Mouse (Mus musculus) spleen, adult 12 weeks (tissue): ENCODE results near the gene Dnm2.
A peak's percentile ranks its signal among the peaks of the same experiment; 100 is the strongest.

Experiments used
- DNase-seq: peaks from one replicate; pipeline ENCODE4 v3.0.0; 2022; ENCODE audit warnings: low spot score

The Dnm2 gene

DNA sequence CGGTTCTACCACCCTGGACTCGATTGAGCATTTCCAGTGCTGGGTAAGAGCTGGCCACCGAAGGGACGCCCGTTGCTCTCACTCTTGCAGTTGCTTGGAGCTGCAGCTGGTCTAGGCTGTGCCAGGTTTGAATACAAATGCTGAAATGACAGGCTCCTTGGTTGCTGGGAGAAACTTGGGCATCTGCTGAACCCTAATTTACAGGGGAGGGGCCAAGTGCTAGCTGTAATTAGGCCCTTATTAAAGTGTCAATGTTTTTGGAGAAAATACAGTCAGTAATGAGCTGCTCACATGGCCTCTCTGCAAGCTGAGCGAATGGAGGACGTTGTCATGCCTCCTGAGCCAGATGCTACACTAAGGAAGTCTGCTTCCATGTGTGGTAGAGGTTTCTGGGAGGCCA lies 6.0 kb downstream of the Dnm2 start:
- DNase-seq: no peak

DNA sequence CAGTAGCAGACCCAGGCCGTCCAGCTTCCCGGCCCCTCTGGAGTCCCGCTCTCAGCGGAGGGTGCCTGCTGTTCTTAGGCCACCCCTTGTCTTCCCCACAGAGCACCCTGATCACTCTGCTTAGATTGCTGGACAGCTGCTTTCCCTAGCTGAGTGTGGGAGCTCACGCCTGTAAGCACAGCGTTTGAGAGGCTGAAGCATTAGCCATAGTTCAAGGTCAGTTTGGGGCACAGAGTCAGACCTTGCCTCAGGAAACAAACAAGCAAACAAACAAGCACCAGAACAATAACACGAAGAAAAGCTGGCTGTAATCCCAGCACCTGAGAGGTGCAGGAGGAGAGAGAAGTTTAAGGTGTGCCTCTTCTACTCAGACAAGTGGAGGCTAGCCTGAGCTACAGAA lies 7.4 kb downstream of the Dnm2 start:
- no peak for DNase-seq

DNA sequence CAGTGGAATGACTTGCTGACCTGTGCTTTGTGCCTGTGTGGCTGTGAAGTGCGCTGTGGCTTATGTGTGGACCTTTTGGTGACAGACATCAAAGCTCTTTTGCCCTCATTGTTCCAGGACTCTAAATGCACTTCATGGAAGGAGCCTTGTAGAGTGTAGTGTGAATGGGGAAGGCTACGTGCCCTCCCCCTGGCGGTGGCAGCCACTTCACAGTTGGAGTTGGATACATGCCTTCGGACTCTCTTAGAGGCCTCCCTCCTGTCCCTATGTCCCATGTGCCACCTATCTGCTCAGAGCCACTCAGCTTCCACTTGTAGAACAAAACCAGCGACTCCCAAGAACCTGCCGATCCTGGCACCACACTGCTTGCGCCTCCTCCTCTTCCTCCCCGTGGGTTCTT lies 9.1 kb downstream of the Dnm2 start:
- no peak for DNase-seq

DNA sequence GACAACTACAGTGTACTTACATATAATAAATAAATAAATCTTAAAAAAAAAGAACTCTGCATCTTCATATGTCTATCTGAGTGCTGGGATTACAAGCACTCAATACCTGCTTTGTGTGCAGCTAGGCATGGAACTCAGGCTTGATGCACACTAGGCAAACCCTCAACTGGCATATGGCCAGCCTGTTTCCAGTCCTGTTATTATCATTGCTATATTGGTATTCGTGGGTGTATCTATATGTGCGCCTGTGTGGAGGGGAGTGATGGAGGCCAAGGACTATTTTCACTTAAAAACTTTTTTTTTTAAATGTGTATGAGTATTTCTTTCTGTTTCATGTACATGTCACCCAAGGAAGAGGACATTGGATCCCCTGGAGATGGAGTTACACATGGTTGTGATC lies 9.7 kb downstream of the Dnm2 start:
- DNase-seq: no peak

DNA sequence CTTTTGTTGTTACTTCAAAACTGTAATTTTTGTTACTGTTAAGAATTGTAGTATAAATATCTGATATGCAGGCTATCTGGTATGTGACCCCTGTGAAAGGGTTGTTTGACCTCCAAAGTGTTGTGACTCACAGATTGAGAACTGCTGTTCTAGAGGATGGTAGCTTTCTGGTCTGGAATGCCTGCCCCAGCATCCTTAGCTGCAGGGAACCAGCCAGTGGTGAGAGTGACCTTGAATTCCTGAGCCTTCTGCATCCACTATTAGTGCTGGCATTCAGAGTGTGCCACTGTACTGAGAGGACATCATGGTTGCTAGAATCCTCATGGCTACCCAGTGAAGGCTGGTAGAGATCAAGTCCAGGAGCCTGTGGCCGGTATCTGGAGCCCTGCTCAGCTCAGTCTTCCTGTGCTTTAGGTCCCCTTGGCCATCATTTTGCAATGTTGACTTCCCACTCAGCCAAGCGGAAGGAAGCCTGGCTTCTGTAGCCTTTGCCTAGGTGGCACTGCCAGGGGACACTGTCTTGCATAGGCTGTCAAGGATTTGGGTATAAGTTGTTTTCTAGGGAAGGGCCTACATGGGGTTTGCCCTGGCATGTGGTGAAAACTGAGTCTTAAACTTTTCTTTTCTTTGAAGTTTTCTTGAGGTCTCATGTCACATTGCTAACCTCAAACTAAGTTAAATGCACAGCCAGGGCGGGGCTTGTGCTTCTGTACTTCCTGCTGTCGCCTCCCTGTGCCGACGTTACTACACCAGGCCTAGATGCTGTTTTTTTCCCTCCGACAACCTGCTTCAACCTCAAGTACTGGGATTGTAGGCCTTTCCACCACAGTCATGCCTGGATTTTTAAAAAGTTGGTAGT lies 11.3 kb downstream of the Dnm2 start:
- DNase-seq: peak; percentile 21

DNA sequence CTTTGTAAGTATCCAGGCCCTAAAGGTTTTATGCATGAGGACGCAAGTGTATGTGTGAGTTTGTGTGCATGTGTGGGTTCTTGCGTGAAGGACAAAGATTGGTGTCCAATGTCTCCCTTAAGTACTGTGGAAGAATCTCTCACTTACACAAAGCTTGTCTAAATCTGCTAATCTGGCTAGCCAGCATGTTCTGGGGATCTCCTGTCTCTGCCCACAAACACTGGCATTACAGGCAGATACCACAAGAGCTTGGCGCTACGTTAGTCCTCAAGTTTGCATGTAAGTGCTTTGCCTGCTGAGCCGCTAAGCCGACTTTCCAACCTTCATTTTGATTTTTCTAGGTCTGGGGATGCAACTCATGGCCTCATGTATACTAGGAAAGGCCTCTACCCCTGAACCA lies 12.9 kb downstream of the Dnm2 start:
- no peak for DNase-seq

DNA sequence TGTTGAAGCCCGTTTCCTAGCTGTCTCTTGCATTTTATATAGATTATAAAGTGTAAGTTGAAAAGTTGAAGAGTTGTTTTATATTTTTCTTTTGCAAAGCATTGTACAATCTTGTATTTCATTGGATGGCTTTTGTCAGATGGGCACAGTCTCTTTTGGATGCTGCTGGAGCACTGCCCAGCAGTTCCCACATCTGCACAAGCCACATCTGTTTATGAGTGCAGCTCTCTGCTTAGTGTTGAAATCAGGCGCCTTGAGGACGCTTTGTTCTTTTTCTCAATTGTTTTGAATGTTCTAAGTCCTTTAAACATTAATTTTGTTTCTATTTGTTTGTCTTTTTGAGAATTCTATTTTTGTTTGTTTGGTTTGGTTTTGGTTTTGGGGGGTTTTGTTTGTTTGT lies 13.5 kb downstream of the Dnm2 start:
- DNase-seq: no peak

DNA sequence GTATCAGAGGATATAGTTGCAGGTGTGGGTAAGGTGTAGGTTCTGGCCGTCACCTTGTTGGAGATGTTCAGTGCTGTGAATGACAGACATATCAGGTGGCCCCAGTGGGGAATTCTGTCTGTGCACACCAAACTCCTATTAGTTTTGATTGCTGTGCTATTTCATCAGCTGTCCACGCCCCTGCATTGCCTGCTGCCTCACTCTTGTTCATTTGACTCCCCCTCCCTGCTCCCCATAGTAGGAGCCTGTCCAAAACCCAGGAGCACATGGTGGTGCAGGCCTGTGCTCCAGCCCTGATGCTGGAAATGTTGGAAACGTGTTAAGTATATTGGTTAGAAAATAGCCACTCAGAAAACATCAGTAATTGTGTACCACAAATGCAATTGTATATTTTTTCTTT lies 14.7 kb downstream of the Dnm2 start:
- DNase-seq: no peak

DNA sequence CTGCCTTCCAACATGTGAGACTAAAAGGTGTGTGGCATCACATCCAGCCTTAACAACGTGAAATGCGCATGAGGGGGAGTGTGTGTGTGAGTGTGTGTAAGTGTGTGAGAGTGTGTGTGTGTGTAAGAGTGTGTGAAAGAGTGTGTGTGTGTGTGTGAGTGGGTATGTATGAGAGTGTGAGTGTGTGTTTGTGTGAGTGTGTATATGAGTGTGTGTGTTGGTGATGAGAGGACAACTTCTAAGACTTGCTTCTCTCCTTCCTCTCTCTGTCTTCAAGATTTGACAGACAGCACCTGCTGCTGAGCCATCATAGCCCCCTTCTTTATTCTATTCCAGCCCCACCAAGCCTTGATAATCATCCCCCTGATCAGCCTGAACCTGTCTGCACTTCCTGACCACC lies 15.2 kb downstream of the Dnm2 start:
- no peak for DNase-seq

DNA sequence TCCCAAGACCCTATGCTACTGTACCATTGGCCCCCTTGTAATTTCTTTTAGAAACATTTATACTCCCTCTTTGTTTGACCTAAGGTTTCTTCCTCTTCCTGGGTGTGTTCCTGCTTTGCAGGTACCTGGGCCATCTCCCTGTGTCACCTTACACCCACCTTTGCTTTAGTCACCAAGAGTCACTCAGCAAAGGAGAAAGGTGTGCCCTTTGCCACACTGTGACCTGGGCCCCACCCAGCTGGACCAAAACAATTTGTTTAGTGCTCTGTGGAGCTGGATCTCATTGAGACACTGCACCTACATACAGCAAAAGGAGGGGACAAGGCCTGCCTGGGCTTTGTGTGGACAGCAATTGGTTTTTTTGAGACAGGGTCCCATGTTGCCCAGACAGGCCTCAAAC lies 15.7 kb downstream of the Dnm2 start:
- no peak for DNase-seq

DNA sequence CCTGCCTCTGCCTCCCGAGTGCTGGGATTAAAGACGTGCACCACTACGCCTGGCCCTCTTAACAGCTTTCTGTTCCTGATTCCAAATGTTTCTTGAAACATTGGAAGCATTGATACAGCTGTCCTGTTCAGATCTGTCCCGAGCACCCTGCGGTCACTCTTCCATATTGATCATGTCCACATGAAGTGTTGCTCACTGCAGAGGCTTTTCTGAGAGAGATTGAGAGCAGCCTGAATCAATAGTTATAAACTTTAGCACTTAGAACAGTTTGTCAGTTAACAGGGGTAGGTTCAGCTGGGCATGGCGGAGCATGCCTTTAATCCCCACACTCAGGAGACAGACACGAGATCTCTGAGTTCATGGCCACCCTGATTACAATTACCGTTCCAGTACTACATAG lies 19.1 kb downstream of the Dnm2 start:
- no peak for DNase-seq

DNA sequence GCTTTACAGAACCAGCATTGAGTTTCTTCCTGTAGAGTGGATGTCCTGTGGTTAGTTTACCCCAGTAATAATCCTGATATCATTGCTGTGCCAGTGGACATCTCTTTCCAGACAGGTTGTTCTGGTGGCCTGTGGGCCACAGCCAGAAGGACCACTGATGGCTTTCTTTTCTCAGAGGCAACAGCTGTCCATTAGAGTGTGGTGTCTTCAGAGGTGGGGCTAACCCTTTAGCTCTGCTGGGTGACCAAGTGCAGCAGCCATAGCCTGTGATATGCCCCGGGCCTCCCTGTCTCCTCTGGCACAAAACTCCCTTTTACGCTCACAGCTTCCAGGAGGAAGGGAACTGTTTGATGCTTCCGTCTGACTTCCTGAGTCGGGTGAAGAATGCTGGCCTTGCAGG lies 19.9 kb downstream of the Dnm2 start:
- no peak for DNase-seq

DNA sequence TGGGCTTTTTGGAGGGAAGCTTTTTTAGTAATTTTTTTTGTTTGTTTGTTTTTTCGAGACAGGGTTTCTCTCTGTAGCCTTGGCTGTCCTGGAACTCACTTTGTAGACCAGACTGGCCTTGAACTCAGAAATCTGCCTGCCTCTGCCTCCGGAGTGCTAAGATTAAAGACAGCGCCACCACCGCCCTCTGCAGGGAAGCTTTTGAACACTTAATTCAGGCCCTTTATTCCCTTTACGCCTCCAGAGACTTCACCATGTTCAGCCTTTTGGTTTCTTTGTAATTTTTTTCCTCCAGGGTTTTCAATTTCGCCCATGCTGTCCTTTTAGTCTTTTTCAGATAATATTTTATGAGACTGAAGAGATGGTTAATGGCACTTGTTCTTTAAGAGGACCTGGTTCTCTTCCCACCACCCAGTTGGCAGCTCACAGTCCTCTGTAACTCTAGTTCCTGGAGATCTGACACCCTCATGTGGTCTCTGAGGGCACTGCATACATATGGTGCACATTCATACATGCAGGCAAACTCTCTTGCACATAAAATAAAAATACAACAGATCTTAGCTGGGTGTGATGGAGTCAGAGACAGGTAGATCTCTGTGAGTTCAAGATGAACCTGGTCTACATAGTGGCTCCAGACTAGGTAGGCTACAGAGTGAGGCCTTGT lies 20.5 kb downstream of the Dnm2 start:
- DNase-seq: no peak

DNA sequence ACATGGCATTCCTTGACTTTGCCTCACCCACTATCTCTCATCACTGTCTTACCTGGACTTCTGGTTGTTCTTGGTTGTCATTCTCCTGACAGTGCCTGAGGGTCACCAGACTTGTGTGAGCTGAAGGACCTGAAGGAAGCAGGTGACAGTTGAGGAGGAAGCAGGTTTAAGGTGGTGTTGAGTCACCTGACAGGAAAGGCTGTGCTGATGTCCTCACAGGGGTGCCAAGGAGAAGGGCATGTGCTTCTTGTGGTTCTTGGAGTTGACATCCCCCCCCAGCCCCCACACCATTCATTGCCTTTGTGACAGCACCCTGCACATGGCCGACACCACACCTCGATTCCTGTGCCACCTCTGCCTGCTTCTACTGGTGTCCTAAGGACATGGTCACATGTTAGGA lies 23.1 kb downstream of the Dnm2 start:
- DNase-seq: no peak

DNA sequence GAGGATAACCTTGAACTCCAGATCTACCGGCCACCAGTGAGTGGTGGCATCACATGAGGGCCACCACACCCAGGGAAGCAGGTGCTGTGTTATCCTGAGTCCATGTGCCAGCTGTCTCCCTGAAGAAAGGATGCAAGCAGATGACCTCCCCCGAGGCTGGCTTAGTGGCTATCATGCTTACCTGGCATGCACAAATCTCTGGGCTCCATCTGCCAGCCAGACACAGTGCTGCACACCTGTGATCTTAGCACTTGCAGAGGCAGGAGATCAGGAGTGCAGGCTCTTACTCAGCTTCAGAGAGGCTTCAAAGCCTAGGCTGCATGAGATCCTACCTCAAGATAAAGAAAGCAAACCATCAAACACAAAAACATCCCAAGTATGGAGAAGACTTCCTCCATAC lies 25.0 kb downstream of the Dnm2 start:
- DNase-seq: no peak

DNA sequence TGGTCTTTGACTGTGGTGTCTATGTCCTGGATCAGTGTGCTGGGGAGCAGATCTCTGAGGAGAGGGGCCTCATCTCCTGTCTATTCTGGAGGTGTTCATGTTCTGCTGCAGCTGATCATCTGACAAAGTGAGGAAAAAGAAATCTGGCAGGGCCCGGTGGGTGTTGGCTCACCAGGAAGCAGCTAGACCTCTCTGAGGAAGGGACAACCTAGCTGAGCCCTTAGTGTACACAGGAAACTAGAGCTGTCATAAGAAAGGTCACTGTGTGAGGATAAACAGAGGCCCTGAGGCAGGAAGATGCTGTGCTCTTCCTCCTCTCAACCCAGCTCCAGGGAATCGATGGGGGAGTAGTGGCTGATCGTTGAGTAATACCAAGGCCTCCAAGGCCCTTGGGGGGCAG lies 25.6 kb downstream of the Dnm2 start:
- no peak for DNase-seq

DNA sequence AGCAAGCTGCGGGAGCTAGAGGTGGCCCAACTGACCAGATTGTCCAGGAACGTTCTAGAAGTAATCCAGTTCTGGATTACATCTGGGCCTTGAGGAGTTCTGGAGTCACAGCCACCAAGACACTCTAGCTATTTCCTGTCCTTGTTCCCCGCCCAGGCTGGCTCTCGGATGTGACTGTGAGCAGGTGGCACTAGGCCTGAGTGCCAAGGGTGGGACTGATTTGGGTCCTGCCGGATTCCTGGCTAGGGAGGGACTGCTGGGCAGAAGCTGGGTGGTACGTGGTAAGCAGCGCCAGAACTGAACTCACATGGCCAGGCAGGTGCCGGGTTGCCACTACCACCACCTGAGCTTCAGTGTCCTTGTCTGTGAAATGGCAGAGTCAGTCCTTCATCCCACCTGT lies 26.7 kb downstream of the Dnm2 start:
- DNase-seq: no peak

DNA sequence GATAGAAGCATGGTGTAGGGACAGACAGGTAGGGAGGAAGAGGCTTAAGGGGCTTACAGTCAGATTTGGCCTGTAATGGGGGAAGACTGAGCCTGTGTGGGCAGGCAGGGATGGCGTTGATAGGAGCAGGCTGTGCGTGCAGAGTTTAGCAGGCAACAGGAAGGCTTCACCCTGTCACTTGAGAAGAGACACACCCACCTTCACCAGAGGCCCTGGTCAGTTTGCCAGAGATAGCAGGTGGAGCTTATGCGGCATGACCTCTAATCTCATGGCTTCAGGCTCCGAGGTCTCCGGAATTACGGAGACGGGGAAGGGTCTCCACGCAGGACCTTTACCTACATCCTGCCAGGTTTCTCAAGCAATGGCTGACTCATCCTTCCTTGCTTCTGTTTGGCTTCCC lies 27.2 kb downstream of the Dnm2 start:
- no peak for DNase-seq

DNA sequence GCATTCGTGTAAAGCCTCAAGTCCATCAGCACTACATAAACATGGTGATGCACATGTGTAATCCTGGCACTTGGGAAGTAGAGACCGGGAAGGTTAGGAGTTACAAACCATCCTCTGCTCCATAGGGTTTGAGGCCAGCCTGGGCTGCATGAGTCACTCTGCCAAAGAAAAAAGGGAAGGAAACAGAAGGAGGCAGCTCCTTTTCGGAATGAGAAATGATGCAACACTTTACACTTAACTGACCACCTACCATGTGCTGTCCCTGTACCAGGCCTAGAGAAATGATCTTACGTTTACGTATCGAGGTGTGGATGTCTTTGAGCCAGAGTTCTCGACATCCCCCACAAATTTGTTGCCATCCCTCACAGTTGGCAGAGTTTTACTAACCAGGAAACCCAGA lies 28.3 kb downstream of the Dnm2 start:
- no peak for DNase-seq

DNA sequence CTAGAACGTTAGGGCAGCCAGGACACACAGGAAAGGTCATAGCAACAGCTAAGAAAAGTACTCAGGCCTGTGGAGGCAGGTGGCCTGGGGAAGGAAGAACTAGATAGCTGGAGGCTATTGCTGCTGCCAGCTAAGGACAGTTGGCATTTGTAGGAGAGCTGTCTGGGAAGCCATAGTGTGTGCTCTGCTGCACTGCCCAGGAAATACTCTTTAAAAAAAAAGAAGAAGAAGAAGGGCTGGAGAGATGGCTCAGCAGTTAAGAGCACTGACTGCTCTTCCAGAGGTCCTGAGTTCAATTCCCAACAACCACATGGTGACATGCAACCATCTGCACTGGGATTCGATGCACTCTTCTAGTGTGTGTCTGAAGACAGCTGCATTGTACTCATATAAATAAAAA lies 28.8 kb downstream of the Dnm2 start:
- DNase-seq: no peak

DNA sequence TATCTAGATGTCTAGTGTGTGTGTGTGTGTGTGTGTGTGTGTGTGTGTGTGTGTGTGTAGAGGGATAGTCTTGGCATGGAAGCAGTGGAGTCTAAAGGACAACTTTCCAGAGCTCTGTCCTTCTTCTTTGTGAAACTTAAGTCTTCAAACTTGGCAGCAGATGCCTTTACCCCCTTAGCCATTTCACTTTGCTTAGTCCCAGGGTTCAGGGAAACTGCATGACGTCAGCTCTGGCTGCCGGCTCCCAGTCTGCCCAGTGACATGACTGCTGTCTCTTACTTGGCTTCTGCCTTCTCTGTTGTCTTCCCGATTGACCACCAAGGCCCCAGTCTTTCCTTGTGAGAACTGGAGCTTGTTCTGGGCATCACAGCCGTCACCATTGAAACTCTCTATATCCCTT lies 29.8 kb downstream of the Dnm2 start:
- no peak for DNase-seq

DNA sequence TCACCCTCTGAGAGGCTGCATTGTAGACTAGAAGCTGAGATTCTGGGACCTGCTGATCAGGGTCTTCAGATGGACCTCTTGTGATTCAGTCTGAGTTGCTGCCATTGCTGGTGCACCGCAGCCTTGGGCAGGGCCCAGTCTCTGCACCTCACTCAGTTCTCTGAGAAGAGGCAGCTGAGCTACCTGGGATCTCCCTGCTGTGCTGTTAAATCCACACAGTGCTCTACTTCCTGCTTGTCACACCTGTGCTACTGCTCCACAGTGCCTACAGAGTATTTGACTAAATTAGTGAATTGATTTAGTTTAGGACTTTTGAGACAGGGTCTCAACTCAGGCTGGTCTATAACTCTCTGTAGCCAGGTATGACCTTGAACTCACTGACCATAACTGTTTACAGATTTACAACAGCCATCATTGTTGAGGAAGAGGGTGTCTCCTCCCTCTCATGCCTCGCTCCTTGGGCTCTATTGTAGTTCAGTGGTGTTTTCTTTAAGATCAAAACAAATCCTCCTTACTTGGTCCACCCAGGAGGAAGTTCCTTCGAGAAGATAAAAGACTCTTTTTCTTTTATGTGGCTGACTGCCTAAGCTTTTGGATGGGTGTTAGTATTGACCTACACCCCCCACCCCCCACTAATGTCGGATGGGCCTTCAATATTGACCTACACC lies 30.5 kb downstream of the Dnm2 start:
- DNase-seq: no peak

DNA sequence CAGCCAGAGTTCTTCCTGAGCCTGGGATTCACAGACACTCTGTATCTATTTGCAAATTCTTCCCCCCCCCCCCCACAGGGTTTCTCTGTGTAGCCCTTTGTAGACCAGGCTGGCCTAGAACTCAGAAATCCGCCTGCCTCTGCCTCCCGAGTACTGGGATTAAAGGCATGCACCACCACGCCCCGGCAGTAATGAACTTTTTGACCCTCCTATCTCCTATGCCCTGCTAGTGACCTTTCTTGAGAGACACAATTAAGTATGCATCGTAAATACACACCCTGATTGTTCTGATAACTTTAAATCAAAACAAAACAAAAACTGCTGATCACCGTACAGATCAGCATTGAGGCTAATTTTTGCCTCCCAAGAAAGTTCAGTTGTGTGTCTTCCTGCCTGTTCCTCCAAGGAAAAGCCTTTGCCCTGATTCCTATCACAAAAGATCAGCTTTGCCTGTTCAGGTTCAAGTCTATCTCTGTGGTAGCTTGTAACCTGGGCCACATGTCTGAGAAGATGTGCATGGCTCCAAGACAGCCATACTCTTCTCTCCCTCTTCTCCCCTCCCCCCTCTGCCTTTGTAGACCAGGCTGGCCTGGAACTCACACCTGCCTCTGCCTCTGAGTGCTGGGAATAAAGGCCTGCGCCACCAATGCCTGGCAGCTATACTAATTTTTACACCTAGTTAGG lies 31.7 kb downstream of the Dnm2 start:
- no peak for DNase-seq
